Mouse (Mus musculus) limb, embryonic 13.5 days (tissue): ENCODE data around the gene Fto. TPM values are rescaled to one million over a fixed set of nuclear protein-coding genes. Genes with fewer than 3 reads are reported as not detected.

ENCODE experiments used
- ATAC-seq: fragments of 200-750 bp; cut with Nextera tagmentation; 2 replicates; pipeline ENCODE4 v1.8.0; 2017; ENCODE audit warnings: low read depth, moderate number of reproducible peaks, moderate TSS enrichment; ENCODE audit not compliant: low FRiP score
- H3K27ac ChIP-seq: fragments of 300-500 bp; sonication (generic); 2 replicates; pipeline ENCODE4 v1.5.1; 2015; ENCODE audit warnings: inconsistent platforms, mild to moderate bottlenecking, moderate library complexity
- H3K27me3 ChIP-seq: fragments of 300-500 bp; sonication (generic); 2 replicates; pipeline ENCODE4 v1.6.1; 2015; ENCODE audit warnings: mild to moderate bottlenecking, inconsistent platforms
- H3K36me3 ChIP-seq: fragments of 300-500 bp; sonication (generic); 2 replicates; pipeline ENCODE4 v1.6.1; 2015; ENCODE audit warnings: inconsistent platforms, mild to moderate bottlenecking, moderate library complexity
- H3K4me1 ChIP-seq: fragments of 300-500 bp; sonication (generic); 2 replicates; pipeline ENCODE4 v1.6.1; 2015; ENCODE audit warnings: inconsistent platforms
- H3K4me2 ChIP-seq: fragments of 300-500 bp; sonication (generic); replicated peaks from 2 replicates; pipeline ENCODE4 v1.6.1; 2015; ENCODE audit warnings: inconsistent platforms, mild to moderate bottlenecking, moderate library complexity
- H3K4me3 ChIP-seq: fragments of 300-500 bp; sonication (generic); 2 replicates; pipeline ENCODE4 v1.5.1; 2015; ENCODE audit warnings: moderate library complexity, mild to moderate bottlenecking, inconsistent platforms
- H3K9ac ChIP-seq: fragments of 300-500 bp; sonication (generic); 2 replicates; pipeline ENCODE4 v1.6.1; 2015; ENCODE audit warnings: mild to moderate bottlenecking, inconsistent platforms
- H3K9me3 ChIP-seq: fragments of 300-500 bp; sonication (generic); 2 replicates; pipeline ENCODE4 v1.6.1; 2016; ENCODE audit warnings: inconsistent platforms
- WGBS: fragments of 180-500 bp; shearing (Covaris S2); methylation state at CpG from one replicate; pipeline ENCODE4 v1.1.7; 2015; 5-methylcytosine and 5-hydroxymethylcytosine counted together
- polyA plus RNA-seq: library from polyadenylated mRNA; unstranded; fragments of >200 nt; fragmentation: Nextera tagmentation; extraction: Ambion mirVana; gene quantifications from 2 replicates; pipeline ENCODE4 v1.2.1, GENCODE M21; 2015

The Fto gene
- polyA plus RNA-seq, 1 experiment from 2014 or later, result 106 TPM

DNA sequence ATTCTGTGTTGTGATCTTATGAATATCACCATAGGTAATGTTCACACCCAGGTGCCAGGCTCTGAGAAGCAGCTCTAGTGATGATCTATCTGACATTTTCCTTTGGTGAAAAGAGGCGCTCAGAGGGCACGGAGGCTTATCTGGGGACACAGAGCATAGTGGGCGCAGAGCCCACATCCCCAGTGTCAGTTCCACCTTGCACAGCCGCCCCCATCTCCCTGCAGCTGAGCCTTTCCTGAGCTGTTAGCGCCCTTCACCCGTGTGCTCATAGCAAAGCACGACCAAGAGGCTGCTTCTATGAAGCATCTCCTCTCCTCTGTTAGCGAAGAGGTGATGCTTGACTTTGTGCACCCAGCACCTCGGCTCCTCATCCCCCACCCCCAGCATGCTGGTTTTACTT lies 185.3 kb downstream of the Fto start:
- no peak overlapping the region for H3K4me2 ChIP-seq
- WGBS, result 85% methylated on average over 9 of the region's 9 CpGs
- H3K27ac ChIP-seq, result no peak overlapping the region
- H3K4me1 ChIP-seq, result peaks cover 16% of the 10 kb centered on the region
- no peaks in the 10 kb centered on the region for H3K9me3 ChIP-seq
- H3K36me3 ChIP-seq, result no peaks in the 10 kb centered on the region
- H3K27me3 ChIP-seq, result peaks cover 8% of the 10 kb centered on the region
- no peak for ATAC-seq
- H3K9ac ChIP-seq, result no peak overlapping the region
- H3K4me3 ChIP-seq, result no peak overlapping the region

DNA sequence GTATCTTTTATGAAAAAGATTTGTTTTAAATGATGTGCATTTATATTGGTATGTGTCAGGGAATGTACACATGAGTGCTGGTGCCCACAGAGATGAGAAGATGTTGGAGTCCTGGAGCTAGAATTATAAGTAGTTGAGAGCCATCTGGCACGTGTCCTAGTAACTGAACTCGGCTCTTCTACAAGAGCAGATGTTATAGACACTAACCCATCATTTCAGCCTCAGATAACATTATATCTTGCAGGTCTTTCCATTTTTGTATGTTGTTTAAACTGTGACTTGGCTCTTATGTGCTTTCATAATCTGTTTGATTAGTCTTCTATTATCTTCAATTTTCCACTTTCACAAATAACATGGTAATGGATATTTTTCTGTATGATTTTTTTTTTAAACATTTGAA lies 186.0 kb downstream of the Fto start:
- Histone ChIP-seq H3K9me3 (no peaks in the 10 kb centered on the region), H3K9ac (no peak overlapping the region), H3K4me3 (no peak overlapping the region), H3K27me3 (peaks cover 7% of the 10 kb centered on the region), H3K4me2 (no peak overlapping the region), H3K27ac (no peak overlapping the region), H3K4me1 (peaks cover 15% of the 10 kb centered on the region), H3K36me3 (no peaks in the 10 kb centered on the region)
- WGBS, result 83% methylated on average over 2 of the region's 2 CpGs
- no peak for ATAC-seq

DNA sequence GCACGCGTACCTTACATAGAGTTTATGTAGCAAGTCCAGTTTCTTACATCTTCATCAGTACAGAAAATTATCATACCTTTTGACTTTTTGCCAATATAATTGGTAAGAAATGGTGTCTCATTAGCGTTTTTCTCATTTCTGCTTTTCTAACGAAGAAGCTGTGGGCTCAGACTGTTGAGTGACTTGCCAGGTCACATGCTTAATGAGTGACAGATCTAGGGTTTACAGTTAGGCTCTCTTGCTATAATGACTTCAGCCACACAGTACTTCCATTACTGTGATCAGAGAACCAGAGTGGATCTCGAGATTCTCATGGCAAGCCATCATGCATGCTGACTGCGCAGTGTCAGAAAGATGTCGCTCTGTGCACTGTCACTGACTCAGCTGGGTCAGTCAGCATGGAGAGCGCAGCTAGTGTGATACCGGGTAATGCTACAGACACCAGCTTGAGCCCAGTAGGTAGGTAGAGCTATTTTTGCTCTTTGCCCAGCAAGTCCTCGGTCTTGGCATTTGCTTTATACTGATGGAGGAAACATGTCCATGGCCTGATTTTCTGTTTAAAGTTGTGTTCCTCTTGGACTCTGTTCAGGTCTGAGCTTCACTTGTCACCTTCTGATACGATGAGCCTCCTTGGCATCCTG lies 188.8 kb downstream of the Fto start:
- Histone ChIP-seq H3K9ac (no peak overlapping the region), H3K4me1 (peaks cover 10% of the 10 kb centered on the region), H3K36me3 (no peaks in the 10 kb centered on the region), H3K27ac (no peak overlapping the region), H3K27me3 (no peaks in the 10 kb centered on the region), H3K9me3 (no peaks in the 10 kb centered on the region), H3K4me3 (no peak overlapping the region), H3K4me2 (no peak overlapping the region)
- no peak for ATAC-seq
- 87% methylated on average over 11 of the region's 11 CpGs for WGBS

DNA sequence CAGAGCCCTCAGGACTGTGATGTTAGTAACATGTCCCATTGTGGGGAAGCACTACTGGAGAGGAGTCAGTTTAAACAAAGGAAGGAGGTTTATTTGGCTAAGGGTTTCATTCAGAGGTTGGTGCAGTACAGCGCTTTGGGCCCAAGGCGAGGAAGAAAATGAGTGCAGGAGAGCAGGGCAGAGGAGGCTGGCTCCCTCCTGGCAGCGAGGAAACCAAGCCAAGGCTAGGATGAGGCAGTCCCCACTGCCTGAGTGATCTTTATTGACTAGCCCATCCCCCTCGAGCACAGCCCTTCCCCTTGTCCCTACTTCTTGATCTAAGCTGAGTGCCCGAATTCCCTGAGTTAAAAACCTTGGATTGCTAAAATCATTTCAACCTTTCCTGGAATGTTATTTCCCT lies 189.5 kb downstream of the Fto start:
- WGBS, result 57% methylated on average over 5 of the region's 5 CpGs
- H3K9ac ChIP-seq, result no peak overlapping the region
- no peak overlapping the region for H3K4me2 ChIP-seq
- no peak overlapping the region for H3K27ac ChIP-seq
- no peak for ATAC-seq
- H3K9me3 ChIP-seq, result no peaks in the 10 kb centered on the region
- H3K36me3 ChIP-seq, result no peaks in the 10 kb centered on the region
- no peaks in the 10 kb centered on the region for H3K27me3 ChIP-seq
- H3K4me3 ChIP-seq, result no peak overlapping the region
- H3K4me1 ChIP-seq, result peaks cover 10% of the 10 kb centered on the region

DNA sequence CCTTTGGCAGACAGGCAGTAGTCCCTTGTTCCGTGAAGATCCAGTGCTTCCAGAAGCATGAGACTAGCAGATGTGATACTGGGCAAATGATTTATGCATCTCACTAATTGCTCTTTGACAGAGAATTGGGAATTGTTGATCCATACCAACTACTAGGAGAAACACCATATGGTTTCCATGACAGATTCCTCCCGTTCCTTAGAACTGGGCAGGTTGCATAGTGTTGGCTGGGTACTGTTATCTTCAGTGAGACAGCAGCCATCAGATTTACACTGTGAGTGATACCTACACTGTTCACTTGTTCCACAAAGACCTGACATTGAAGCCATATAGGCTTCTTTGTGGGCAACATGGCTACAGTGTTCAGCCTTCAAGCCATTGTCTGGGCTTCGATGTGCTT lies 191.0 kb downstream of the Fto start:
- Histone ChIP-seq H3K4me1 (peaks cover 17% of the 10 kb centered on the region), H3K36me3 (no peaks in the 10 kb centered on the region), H3K9ac (no peak overlapping the region), H3K27ac (no peak overlapping the region), H3K4me3 (no peak overlapping the region), H3K27me3 (no peaks in the 10 kb centered on the region), H3K9me3 (no peaks in the 10 kb centered on the region), H3K4me2 (no peak overlapping the region)
- ATAC-seq, result no peak
- 83% methylated on average over 3 of the region's 3 CpGs for WGBS

DNA sequence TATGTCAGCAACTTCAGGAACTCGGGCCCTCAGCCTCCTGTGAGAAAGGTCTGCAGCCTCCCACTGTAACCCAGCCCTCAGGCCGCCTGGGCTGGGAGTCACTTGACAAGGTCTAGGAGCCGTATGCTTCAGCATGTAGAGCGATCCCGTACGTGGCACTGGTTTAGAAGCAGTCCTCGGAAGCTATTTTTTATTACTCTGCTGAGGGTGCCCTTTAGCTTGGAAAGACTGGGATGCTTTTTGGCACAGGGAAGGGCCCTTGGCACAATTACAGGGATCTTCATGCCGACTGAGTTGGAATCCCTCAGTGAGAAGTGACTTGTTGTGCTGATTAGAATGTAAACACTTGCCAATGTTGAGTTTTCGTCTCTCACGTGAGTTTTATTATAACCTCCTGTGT lies 191.6 kb downstream of the Fto start:
- 78% methylated on average over 10 of the region's 10 CpGs for WGBS
- ATAC-seq, result no peak

DNA sequence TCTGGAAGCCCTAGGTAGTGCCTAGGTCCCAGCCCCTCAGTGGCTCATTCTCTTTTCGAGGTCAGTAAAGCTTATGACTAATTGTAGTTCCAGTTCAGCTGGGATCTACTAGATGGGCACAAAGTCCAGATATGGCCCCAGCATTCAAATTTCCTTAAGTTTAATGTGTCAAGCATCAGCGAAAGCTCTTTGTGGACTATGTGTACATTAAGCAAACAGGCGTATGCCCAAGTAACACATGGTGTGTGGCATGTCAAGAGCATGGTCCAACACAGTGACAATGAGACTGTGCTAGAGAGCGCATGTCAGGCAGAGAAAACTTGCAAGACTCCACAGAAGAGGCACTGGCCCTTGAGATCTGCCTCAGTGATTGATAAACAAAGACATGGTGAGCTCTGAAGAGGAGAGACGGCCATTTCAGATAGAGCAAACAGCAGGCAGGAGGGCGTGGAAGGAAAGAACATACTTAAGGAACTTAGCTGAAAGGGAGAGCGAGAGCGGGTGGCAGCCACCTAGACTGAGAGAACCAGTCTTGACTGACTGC lies 192.2 kb downstream of the Fto start:
- no peaks in the 10 kb centered on the region for H3K36me3 ChIP-seq
- H3K4me2 ChIP-seq, result no peak overlapping the region
- no peak overlapping the region for H3K4me3 ChIP-seq
- WGBS, result 87% methylated on average over 8 of the region's 8 CpGs
- no peak overlapping the region for H3K27ac ChIP-seq
- H3K9ac ChIP-seq, result no peak overlapping the region
- H3K27me3 ChIP-seq, result no peaks in the 10 kb centered on the region
- no peak for ATAC-seq
- H3K4me1 ChIP-seq, result peaks cover 28% of the 10 kb centered on the region
- no peaks in the 10 kb centered on the region for H3K9me3 ChIP-seq

More for the DNA sequence above, 191.6 kb downstream of the Fto start:
- H3K4me2 ChIP-seq, result no peak overlapping the region
- H3K4me3 ChIP-seq, result no peak overlapping the region
- no peaks in the 10 kb centered on the region for H3K27me3 ChIP-seq
- H3K9ac ChIP-seq, result no peak overlapping the region
- H3K9me3 ChIP-seq, result no peaks in the 10 kb centered on the region
- no peaks in the 10 kb centered on the region for H3K36me3 ChIP-seq
- H3K27ac ChIP-seq, result no peak overlapping the region
- H3K4me1 ChIP-seq, result peaks cover 22% of the 10 kb centered on the region

DNA sequence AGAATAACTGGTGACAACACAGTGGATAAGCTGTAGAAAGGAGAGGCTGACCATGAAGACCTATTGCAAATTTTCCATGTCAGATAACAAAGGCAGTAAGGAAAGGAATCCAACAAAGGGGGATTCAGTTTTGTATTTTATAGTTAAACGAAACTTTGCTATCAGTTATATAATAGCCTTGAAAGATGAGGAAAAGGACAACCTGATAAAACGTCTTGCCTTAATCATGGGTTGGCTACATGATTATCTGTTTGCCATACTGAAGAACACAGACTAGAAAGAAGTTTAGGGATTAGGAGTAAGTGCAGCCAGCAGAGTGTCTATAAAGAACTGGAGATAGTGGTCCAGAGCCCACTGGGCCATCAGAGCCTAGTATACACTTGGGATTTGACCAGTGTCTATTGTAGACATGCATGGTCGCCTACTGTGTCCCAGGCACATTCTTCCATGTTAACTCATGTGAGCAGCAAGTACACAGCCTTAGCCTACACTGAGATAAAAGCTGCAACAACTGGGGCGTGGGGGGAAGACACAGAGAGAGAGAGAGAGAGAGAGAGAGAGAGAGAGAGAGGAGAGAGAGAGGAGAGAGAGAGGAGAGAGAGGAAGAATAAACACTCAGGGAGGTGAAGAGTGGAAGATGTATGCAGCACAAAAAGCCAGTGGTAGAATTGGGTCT lies 192.8 kb downstream of the Fto start:
- Histone ChIP-seq H3K4me1 (peaks cover 32% of the 10 kb centered on the region), H3K9me3 (no peaks in the 10 kb centered on the region), H3K4me2 (no peak overlapping the region), H3K36me3 (no peaks in the 10 kb centered on the region), H3K4me3 (no peak overlapping the region), H3K9ac (no peak overlapping the region), H3K27ac (no peak overlapping the region), H3K27me3 (no peaks in the 10 kb centered on the region)
- 78% methylated on average over 4 of the region's 4 CpGs for WGBS
- no peak for ATAC-seq

DNA sequence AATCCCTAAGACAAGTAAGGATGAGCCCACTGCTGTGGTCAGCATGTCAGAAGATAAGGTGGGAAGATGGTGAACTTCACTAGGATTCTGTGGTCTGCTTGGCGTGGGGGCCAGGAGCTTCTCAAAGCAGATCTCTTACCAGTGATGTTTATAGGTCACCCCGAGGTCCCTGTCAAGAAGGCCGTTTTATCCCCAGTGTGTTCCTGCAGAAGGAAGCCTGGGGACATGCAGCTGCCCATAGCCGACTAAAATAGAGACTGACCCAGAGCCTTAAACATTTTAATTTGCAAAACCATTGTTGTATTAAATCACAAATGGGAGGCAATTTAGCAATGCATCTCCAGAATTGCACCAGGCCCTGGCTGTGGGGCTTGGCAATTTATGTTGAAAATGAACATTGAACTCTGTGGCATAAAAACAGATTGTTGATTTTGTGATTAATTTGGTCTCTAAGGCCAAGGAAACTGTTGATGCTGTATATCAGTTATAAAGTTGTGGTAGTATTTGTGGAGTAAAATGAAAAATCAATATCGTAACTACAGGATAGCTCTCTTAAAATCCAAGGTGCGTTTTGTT lies 193.4 kb downstream of the Fto start:
- Histone ChIP-seq H3K4me3 (no peak overlapping the region), H3K27ac (no peak overlapping the region), H3K4me2 (no peak overlapping the region), H3K27me3 (no peaks in the 10 kb centered on the region), H3K9me3 (no peaks in the 10 kb centered on the region), H3K9ac (no peak overlapping the region), H3K36me3 (no peaks in the 10 kb centered on the region), H3K4me1 (peaks cover 32% of the 10 kb centered on the region)
- no peak for ATAC-seq
- 75% methylated on average over 6 of the region's 6 CpGs for WGBS

DNA sequence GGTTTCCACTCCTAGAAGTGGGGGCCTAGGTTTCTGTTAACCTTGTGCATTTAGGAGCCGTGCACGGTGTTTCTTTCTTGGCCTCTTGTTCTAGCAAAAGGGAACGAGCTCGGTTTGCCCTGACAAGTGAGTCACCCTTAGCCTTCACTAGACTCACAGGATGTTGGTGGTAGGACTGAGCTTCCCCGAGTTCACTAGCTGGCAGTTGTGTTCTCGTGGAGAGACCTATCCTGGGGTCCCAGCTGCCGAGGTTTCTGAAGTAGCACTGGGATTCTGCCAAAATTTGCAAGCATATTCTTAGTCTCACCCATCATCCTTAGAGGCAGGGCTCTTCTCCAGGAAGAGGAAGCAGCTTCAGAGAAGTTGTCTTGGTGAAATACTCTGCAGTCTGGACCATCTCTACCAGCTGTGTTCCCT lies 194.4 kb downstream of the Fto start:
- Histone ChIP-seq H3K4me3 (no peak overlapping the region), H3K27ac (no peak overlapping the region), H3K27me3 (no peaks in the 10 kb centered on the region), H3K4me2 (no peak overlapping the region), H3K4me1 (peaks cover 31% of the 10 kb centered on the region), H3K9ac (no peak overlapping the region), H3K36me3 (no peaks in the 10 kb centered on the region), H3K9me3 (no peaks in the 10 kb centered on the region)
- ATAC-seq, result no peak
- 79% methylated on average over 7 of the region's 7 CpGs for WGBS

DNA sequence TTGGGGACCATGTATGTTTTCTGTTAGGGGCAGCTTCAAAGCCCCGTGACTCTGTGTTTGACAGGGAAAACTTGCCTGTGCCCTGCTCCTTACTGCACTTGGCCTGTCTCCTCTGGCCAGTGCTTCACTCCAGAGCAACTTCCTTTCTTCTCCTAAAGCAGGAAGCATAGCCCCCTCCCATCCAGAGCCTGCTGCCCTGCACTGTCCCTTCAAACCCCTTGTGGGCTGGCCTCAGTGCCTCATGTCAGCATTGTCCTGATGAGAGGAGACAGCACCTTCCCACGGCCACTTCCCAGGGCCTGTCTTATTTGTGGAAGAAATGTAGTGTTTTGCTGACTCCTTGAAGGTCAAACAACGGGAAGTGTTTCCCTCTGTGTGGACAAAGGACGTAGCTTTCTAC lies 195.0 kb downstream of the Fto start:
- 76% methylated on average over 4 of the region's 4 CpGs for WGBS
- Histone ChIP-seq H3K27ac (no peak overlapping the region; the same call in 1 of the 2 replicates), H3K4me3 (no peak overlapping the region), H3K9me3 (no peaks in the 10 kb centered on the region), H3K36me3 (no peaks in the 10 kb centered on the region), H3K4me2 (no peak overlapping the region), H3K4me1 (peaks cover 27% of the 10 kb centered on the region), H3K9ac (no peak overlapping the region), H3K27me3 (no peaks in the 10 kb centered on the region)
- no peak for ATAC-seq

DNA sequence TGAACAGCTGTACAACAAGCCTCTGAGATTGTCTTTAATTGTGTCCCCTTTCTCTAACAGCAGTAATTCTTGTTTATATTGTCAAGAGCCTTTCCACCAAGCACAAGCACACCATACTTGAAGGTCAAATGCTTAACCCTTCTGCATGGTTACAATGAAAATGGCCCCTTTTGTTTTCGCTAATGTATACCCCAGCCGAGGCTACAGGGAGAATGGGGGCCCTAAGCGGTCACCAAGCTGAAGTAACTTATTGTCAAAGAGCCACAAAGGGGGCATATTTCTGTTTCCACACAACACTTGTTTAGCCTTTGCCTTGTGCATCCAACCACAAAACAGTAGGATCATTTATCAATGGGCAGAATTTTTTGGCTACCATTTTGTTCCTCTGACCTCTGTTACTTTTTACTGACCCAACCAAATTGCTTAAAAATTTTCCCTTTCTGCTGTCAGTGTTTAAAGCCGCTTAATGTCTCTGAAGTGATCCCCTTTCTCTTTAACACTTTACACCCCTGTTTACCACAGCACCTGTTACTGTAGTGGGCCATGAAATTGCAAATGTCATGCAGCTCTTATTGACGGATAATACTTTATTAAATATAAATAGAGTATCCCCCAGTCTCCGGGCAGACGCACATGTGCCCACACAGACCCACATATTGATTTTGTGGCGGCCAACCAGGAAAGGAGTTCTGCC lies 196.0 kb downstream of the Fto start:
- no peaks in the 10 kb centered on the region; the same call in 1 of the 2 replicates for H3K36me3 ChIP-seq
- no peak overlapping the region for H3K27ac ChIP-seq
- peaks cover 22% of the 10 kb centered on the region for H3K4me1 ChIP-seq
- 66% methylated on average over 8 of the region's 8 CpGs for WGBS
- no peak overlapping the region for H3K9ac ChIP-seq
- no peak overlapping the region for H3K4me3 ChIP-seq
- H3K27me3 ChIP-seq, result peaks cover 9% of the 10 kb centered on the region
- no peak overlapping the region for H3K4me2 ChIP-seq
- no peaks in the 10 kb centered on the region for H3K9me3 ChIP-seq
- no peak; the same call in 1 of the 2 replicates for ATAC-seq
